In the genomic region with DNA sequence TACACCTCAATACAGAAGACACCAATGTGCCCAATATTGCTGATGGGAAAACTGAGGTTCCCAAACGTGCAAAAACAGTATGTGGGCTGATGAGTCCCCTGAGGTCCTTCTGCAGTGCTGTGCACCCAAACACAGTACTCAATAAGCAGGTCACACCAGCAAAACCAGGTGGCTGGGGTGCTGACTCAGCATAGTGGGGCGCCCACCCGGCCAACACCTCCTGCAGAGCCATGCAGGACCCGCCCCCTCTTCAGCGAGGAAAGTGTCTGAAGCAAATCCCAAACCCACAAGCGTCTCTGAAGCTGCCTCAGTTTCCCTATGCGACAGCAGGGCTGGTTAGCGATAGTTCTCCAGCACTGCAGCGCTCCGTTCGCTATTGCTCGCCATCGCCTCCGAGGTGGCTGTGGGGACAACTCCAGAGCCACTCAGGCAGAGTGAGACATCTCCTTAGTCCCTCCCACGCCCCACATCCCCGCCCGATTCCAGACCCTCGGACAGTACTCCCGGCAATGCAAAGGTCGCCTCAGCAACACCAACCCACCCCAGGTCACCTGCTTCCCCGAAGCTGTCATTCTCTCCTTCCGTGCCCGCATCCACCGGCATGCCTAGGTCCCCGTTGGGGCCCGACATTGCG, we compare ENCODE assay signal across 8 mouse cellular contexts. TPM values are rescaled to one million over a fixed set of nuclear protein-coding genes. Genes with fewer than 3 reads are reported as not detected.
A peak's percentile ranks its signal among the peaks of the same experiment; 100 is the strongest.
DNase-seq lines count a peak whose midpoint lies in the region; ATAC-seq and TF ChIP-seq lines count a peak whose summit lies in the region.

No protein-coding gene starts in this region.

- TF ChIP-seq RAD21 in MEL (IDR thresholded peaks at IDR 0.05; ENCODE audit: low read depth, low read length) = no peak

- H3K4me2 ChIP-seq in kidney, embryonic 16.5 days (replicated peaks; ENCODE audit: low read depth, low read length) = peak overlapping the region; percentile 97
- H3K4me2 ChIP-seq in midbrain, embryonic 16.5 days (ENCODE audit: low read length) = peak overlapping the region; percentile 97

- TF ChIP-seq CTCF in MEL (IDR thresholded peaks at IDR 0.05 in 2 of 3, conservative IDR thresholded peaks at IDR 0.05 in 1 of 3; ENCODE audit: control insufficient read depth in 1 of 3, insufficient read depth in 1 of 3, low read depth in 2 of 3, low read length in 3 of 3, poor library complexity in 1 of 3, severe bottlenecking in 1 of 3) = no peak

- H3K4me3 ChIP-seq in kidney, embryonic 16.5 days (ENCODE audit: low read length) = peak overlapping the region; percentile 74
- peak overlapping the region; percentile 72 to 79 for H3K4me3 ChIP-seq in MEL (ENCODE audit: control insufficient read depth in 1 of 2, insufficient read depth in 1 of 2, low read depth in 2 of 2, low read length in 2 of 2)
- H3K4me3 ChIP-seq in midbrain, embryonic 16.5 days (ENCODE audit: low read depth, low read length) = peak overlapping the region; percentile 75

- peak overlapping the region; percentile 63 for H3K9ac ChIP-seq in kidney, embryonic 16.5 days (replicated peaks; ENCODE audit: low read length)
- peak overlapping the region; percentile 78 for H3K9ac ChIP-seq in MEL (ENCODE audit: control insufficient read depth, low read depth, low read length, poor library complexity, severe bottlenecking)
- H3K9ac ChIP-seq in midbrain, embryonic 16.5 days (ENCODE audit: low read depth, low read length) = peak overlapping the region; percentile 84

- ATAC-seq in kidney, embryonic 16.5 days (ENCODE audit: low FRiP score, low TSS enrichment) = peak; percentile 69
- peak; percentile 18 for ATAC-seq in erythroblast, adult 5-6 weeks (replicated peaks; ENCODE audit: low FRiP score, poor library complexity, severe bottlenecking)
- ATAC-seq in midbrain, embryonic 16.5 days = peak; percentile 70

- no peak for TF ChIP-seq EP300 in MEL (IDR thresholded peaks at IDR 0.05; ENCODE audit: low read depth in 1 of 2, low read length in 2 of 2)

- intact Hi-C loops in left cerebral cortex, postnatal 4 days (cut with DNase I) = no loop called here

- H3K9me3 ChIP-seq in kidney, embryonic 16.5 days (ENCODE audit: low read length) = no peaks in the 10 kb centered on the region
- H3K9me3 ChIP-seq in MEL (replicated peaks; ENCODE audit: insufficient read depth, low read length) = no peaks in the 10 kb centered on the region
- no peaks in the 10 kb centered on the region for H3K9me3 ChIP-seq in midbrain, embryonic 16.5 days (replicated peaks; ENCODE audit: control insufficient read depth, low read length, poor library complexity, severe bottlenecking)

- no peaks in the 10 kb centered on the region for H3K27me3 ChIP-seq in kidney, embryonic 16.5 days (ENCODE audit: insufficient read depth, low read length)
- no peaks in the 10 kb centered on the region for H3K27me3 ChIP-seq in MEL (ENCODE audit: control insufficient read depth in 1 of 2, insufficient read depth in 2 of 2, low read length in 2 of 2)
- H3K27me3 ChIP-seq in midbrain, embryonic 16.5 days (ENCODE audit: control insufficient read depth, insufficient read depth, low read depth, low read length) = no peaks in the 10 kb centered on the region

- no peaks in the 10 kb centered on the region for H3K79me2 ChIP-seq in MEL (ENCODE audit: control insufficient read depth, insufficient read depth, low read length, poor library complexity)

- WGBS in kidney, embryonic 16.5 days = 2% methylated on average over 27 of the region's 27 CpGs
- under 1% methylated on average over 27 of the region's 27 CpGs for WGBS in midbrain, embryonic 16.5 days

- H3K4me1 ChIP-seq in kidney, embryonic 16.5 days (ENCODE audit: insufficient read depth, low read length) = peaks cover 6% of the 10 kb centered on the region
- H3K4me1 ChIP-seq in MEL (ENCODE audit: control insufficient read depth in 1 of 2, insufficient read depth in 2 of 2, low read length in 2 of 2) = peaks cover 0 to 5% of the 10 kb centered on the region in 2 experiments; a peak in 1 of 4 replicates
- peaks cover 10% of the 10 kb centered on the region for H3K4me1 ChIP-seq in midbrain, embryonic 16.5 days (ENCODE audit: control insufficient read depth, insufficient read depth, low read length)

- 0 out of 4 replicates have a peak, but pooled peaks of 1 of the 2 experiments have one; percentile 45 for TF ChIP-seq POLR2A in MEL (IDR thresholded peaks at IDR 0.05; ENCODE audit: control insufficient read depth in 1 of 2, insufficient read depth in 1 of 2, low read depth in 1 of 2, low read length in 2 of 2, poor library complexity in 1 of 2)

- peak overlapping the region; percentile 54; the same call in 1 of the 2 replicates for H3K27ac ChIP-seq in kidney, embryonic 16.5 days (ENCODE audit: low read length)
- no peak overlapping the region for H3K27ac ChIP-seq in MEL (ENCODE audit: control insufficient read depth, low read depth, low read length)
- H3K27ac ChIP-seq in midbrain, embryonic 16.5 days (ENCODE audit: low read length) = peak overlapping the region; percentile 60

- H3K36me3 ChIP-seq in kidney, embryonic 16.5 days (ENCODE audit: insufficient read depth, low read length) = peaks cover 33% of the 10 kb centered on the region
- H3K36me3 ChIP-seq in MEL (ENCODE audit: control insufficient read depth in 1 of 2, insufficient read depth in 2 of 2, low read length in 2 of 2) = no peaks in the 10 kb centered on the region; a peak in 1 of 4 replicates
- H3K36me3 ChIP-seq in midbrain, embryonic 16.5 days (ENCODE audit: control insufficient read depth, insufficient read depth, low read length) = peaks cover 24% of the 10 kb centered on the region

- no peak for DNase-seq in kidney, adult 18-20 months
- no peak for DNase-seq in MEL (ENCODE audit: low read depth, low spot score)
- peak; percentile 54 for DNase-seq in left cerebral cortex, postnatal 4 days
- DNase-seq in ovary, postnatal 36 days (ENCODE audit: low spot score) = no peak
- no peak for DNase-seq in layer of hippocampus, adult 11-12 months (ENCODE audit: low spot score)

TF ChIP-seq in MEL, 35 proteins besides CTCF, POLR2A, EP300 and RAD21 (continues in another document):
- TF ChIP-seq HCFC1 (IDR thresholded peaks at IDR 0.05; ENCODE audit: low read depth, low read length) (no peak), ELF1 (IDR thresholded peaks at IDR 0.05; ENCODE audit: low read depth, low read length) (no peak), MAFK (IDR thresholded peaks at IDR 0.05; ENCODE audit: borderline replicate concordance, low read depth, low read length) (peak; percentile 92), ZNF384 (IDR thresholded peaks at IDR 0.05; ENCODE audit: low read depth, low read length) (no peak)

RNA-seq across cellular contexts. Expression of a gene that starts 0.5 kb away (rescaled TPM):
- polyA plus RNA-seq in kidney, embryonic 16.5 days (2015; fragmentation: Nextera tagmentation; extraction: Ambion mirVana) = 50.1 and 51.6 TPM in 2 replicates
- 52.3 and 63.5 TPM in 2 replicates for total RNA-seq in MEL (2012; rRNA removed)
- 10 to 100 TPM in 1 of 2 experiments, not detected in 1; 62.9 TPM for polyA plus RNA-seq in MEL (2012; ENCODE audit: insufficient read depth in 1 of 2, insufficient read length in 2 of 2, low read depth in 1 of 2, low replicate concordance in 2 of 2, missing spikeins in 1 of 2)
- 8.6 and 12.3 TPM in 2 replicates for total RNA-seq in erythroblast, adult 5-6 weeks (2015; ENCODE audit: low replicate concordance)
- total RNA-seq in erythroblast, adult 5-6 weeks (2017; ENCODE audit: low replicate concordance) = 5.1 and 7.7 TPM in 2 replicates
- 100 to 1,000 TPM; 101 to 110 TPM for total RNA-seq in left cerebral cortex, postnatal 4 days (2021)
- 117 and 132 TPM in 2 replicates for polyA plus RNA-seq in midbrain, embryonic 16.5 days (2015; fragmentation: Nextera tagmentation; extraction: Ambion mirVana)

RNA-seq across cellular contexts. Expression of a gene that starts 6.8 kb away (rescaled TPM):
- 9.0 and 12.7 TPM in 2 replicates for polyA plus RNA-seq in kidney, embryonic 16.5 days (2015; fragmentation: Nextera tagmentation; extraction: Ambion mirVana)
- total RNA-seq in MEL (2012; rRNA removed) = not detected in 2 replicates
- polyA plus RNA-seq in MEL (2012; ENCODE audit: insufficient read depth in 1 of 2, insufficient read length in 2 of 2, low read depth in 1 of 2, low replicate concordance in 2 of 2, missing spikeins in 1 of 2) = not detected
- total RNA-seq in erythroblast, adult 5-6 weeks (2015; ENCODE audit: low replicate concordance) = 2,071 and 2,279 TPM in 2 replicates
- total RNA-seq in erythroblast, adult 5-6 weeks (2017; ENCODE audit: low replicate concordance) = 352 and 444 TPM in 2 replicates
- 1 to 10 TPM; 1.9 TPM for total RNA-seq in left cerebral cortex, postnatal 4 days (2021)
- 0.86 and 1.2 TPM in 2 replicates for polyA plus RNA-seq in midbrain, embryonic 16.5 days (2015; fragmentation: Nextera tagmentation; extraction: Ambion mirVana)

RNA-seq across cellular contexts. Expression of a gene that starts 14.4 kb away (rescaled TPM):
- 38.3 and 39.5 TPM in 2 replicates for polyA plus RNA-seq in kidney, embryonic 16.5 days (2015; fragmentation: Nextera tagmentation; extraction: Ambion mirVana)
- 30.4 and 33.3 TPM in 2 replicates for total RNA-seq in MEL (2012; rRNA removed)
- 100 to 1,000 TPM in 1 of 2 experiments, 10 to 100 TPM in 1; 47.0 to 396 TPM for polyA plus RNA-seq in MEL (2012; ENCODE audit: insufficient read depth in 1 of 2, insufficient read length in 2 of 2, low read depth in 1 of 2, low replicate concordance in 2 of 2, missing spikeins in 1 of 2)
- 1.5 and 1.7 TPM in 2 replicates for total RNA-seq in erythroblast, adult 5-6 weeks (2015; ENCODE audit: low replicate concordance)
- 2.8 and 6.6 TPM in 2 replicates for total RNA-seq in erythroblast, adult 5-6 weeks (2017; ENCODE audit: low replicate concordance)
- total RNA-seq in left cerebral cortex, postnatal 4 days (2021) = 10 to 100 TPM; 44.9 to 48.1 TPM
- 50.7 and 51.4 TPM in 2 replicates for polyA plus RNA-seq in midbrain, embryonic 16.5 days (2015; fragmentation: Nextera tagmentation; extraction: Ambion mirVana)

RNA-seq across cellular contexts. Expression of a gene that starts 28.1 kb away (rescaled TPM):
- polyA plus RNA-seq in kidney, embryonic 16.5 days (2015; fragmentation: Nextera tagmentation; extraction: Ambion mirVana) = 5.4 TPM in 2 replicates
- 0.42 and 0.49 TPM in 2 replicates for total RNA-seq in MEL (2012; rRNA removed)
- 1 to 10 TPM in 1 of 2 experiments, not detected in 1; 5.0 TPM for polyA plus RNA-seq in MEL (2012; ENCODE audit: insufficient read depth in 1 of 2, insufficient read length in 2 of 2, low read depth in 1 of 2, low replicate concordance in 2 of 2, missing spikeins in 1 of 2)
- total RNA-seq in erythroblast, adult 5-6 weeks (2015; ENCODE audit: low replicate concordance) = not detected in 2 replicates
- not detected in 2 replicates for total RNA-seq in erythroblast, adult 5-6 weeks (2017; ENCODE audit: low replicate concordance)
- 100 to 1,000 TPM; 241 to 308 TPM for total RNA-seq in left cerebral cortex, postnatal 4 days (2021)
- 55.1 and 66.3 TPM in 2 replicates for polyA plus RNA-seq in midbrain, embryonic 16.5 days (2015; fragmentation: Nextera tagmentation; extraction: Ambion mirVana)

RNA-seq across cellular contexts. Expression of a gene that starts 29.1 kb away (rescaled TPM):
- polyA plus RNA-seq in kidney, embryonic 16.5 days (2015; fragmentation: Nextera tagmentation; extraction: Ambion mirVana) = 54.9 and 66.7 TPM in 2 replicates
- 20.7 and 21.6 TPM in 2 replicates for total RNA-seq in MEL (2012; rRNA removed)
- polyA plus RNA-seq in MEL (2012; ENCODE audit: insufficient read depth in 1 of 2, insufficient read length in 2 of 2, low read depth in 1 of 2, low replicate concordance in 2 of 2, missing spikeins in 1 of 2) = 10 to 100 TPM in 1 of 2 experiments, not detected in 1; 99.8 TPM
- 18.6 and 38.2 TPM in 2 replicates for total RNA-seq in erythroblast, adult 5-6 weeks (2015; ENCODE audit: low replicate concordance)
- 21.2 and 33.5 TPM in 2 replicates for total RNA-seq in erythroblast, adult 5-6 weeks (2017; ENCODE audit: low replicate concordance)
- total RNA-seq in left cerebral cortex, postnatal 4 days (2021) = 100 to 1,000 TPM in 1 of 2 experiments, 10 to 100 TPM in 1; 87.7 to 101 TPM
- polyA plus RNA-seq in midbrain, embryonic 16.5 days (2015; fragmentation: Nextera tagmentation; extraction: Ambion mirVana) = 56.3 and 58.7 TPM in 2 replicates

Comparison
In these comparisons a context has a peak if more than half of its experiments do, and no peak if none do; other contexts are left out.
1. ATAC-seq: peak in every context shown above with its lines; median percentile 70 in midbrain, embryonic 16.5 days; 69 in kidney, embryonic 16.5 days; 18 in erythroblast, adult 5-6 weeks.
2. RNA of a gene that starts 6.8 kb away (total RNA-seq): 352 to 2,279 TPM in erythroblast, adult 5-6 weeks; 1.9 TPM in left cerebral cortex, postnatal 4 days and not detected in MEL; every median in the first group is over 100 times any median in the second.
3. Peak in every context shown above with its lines, with median percentiles within 50 percentile points of each other: H3K4me3 ChIP-seq and H3K9ac ChIP-seq.